Mouse (Mus musculus) MEL-GATA-1-ER (cell line): ENCODE data around the gene Lypd6b.

Experiments used
- DNase-seq: peaks from one replicate; pipeline ENCODE4 v3.0.0-alpha.2; 2012; ENCODE audit warnings: low read depth; ENCODE audit errors: extremely low read depth

Lypd6b gene

DNA sequence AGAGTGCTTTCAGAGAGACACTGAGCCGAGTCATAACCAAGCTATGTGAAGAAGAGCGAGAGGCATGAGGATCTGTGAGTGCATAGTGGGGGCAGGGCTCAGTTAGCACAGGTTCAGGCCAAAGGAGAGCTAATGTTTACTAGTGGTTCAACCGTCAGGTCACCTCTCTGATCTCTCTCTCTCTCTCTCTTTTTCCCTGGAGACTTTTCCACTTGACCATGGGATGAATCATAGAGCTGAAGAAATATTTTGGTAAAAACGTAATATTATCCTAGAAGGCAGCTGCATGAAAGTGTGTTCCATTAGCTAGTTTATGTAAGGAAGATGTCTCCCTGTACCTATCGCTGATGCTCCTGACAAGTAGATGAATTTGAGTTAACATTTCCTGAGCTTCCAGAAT lies 30.6 kb downstream of the Lypd6b start:
- DNase-seq: no peak

DNA sequence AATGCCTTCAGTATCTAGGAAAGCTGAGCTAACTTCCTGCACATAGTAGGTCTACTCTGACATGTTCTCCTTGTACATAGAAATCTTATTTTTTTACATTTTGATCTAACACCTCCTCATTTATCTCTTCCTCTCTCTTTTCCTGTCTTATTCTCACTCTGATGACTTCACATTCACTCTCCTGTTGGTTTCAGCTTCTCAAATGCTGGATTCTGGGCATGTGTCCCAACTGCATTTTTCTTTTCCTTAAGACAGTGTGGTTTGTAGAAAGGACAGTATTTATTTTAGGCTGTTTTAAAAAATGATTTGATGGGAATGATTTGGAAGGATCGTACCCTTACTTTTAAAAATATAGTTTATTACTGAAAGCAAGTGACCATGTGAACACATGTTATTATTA lies 34.8 kb downstream of the Lypd6b start:
- DNase-seq: no peak

GRCm38 (mm10) chr2:49825588-49825987 lies 38.1 kb downstream of the Lypd6b start:
- DNase-seq: no peak

- DNase-seq: no peak
These were observed 40.3 kb downstream of the Lypd6b start for GRCm38 (mm10) chr2:49827756-49828155.

GRCm38 (mm10) chr2:49830369-49830768 lies 42.9 kb downstream of the Lypd6b start:
- DNase-seq: no peak

DNA sequence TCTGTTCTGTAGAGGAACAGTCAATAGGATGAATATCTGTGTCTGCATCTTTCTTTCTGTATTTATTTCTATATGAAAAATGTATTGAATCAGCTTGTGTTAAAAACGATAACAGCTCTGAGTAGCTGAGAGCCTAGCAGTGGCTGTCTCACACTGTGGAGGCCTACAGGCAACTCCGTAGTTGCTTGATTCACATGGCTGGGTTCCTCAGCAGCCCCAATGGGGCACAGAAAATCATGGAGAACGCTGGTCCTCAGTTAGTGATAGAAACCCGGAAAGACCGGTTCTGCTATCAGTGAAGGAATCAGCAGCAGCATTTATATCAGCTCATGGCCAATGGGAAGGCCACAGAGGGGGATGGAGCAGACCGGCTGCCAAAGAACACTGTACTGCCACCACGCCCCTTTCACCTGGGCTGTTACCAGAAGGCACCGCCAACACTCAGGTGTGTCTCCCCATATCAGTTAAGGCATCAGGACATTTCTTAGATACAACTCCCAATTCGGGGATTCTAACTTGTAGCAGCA lies 44.9 kb downstream of the Lypd6b start:
- no peak for DNase-seq

GRCm38 (mm10) chr2:49837454-49838059 lies 50.1 kb downstream of the Lypd6b start:
- DNase-seq: no peak

GRCm38 (mm10) chr2:49838611-49839010 lies 51.1 kb downstream of the Lypd6b start:
- DNase-seq: no peak

DNA sequence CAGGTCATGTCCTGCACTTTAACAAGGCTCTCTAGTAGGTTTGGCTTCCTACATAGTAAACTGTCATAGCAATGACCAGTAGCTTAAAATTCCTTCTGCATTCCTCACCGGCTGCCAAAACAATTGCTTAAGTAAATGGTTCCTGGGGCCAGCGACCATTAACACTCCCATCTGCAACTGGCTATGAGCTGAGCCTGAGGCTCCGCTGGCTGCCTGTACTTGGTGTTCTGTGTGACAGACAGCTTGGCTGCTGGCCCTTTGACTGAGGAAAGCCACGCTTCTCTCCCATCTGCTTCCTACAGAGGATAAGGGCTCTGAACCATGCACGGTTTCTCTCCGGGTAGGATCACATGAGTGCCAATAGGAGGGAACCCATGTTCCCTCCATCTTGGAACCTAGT lies 53.1 kb downstream of the Lypd6b start:
- no peak for DNase-seq

DNA sequence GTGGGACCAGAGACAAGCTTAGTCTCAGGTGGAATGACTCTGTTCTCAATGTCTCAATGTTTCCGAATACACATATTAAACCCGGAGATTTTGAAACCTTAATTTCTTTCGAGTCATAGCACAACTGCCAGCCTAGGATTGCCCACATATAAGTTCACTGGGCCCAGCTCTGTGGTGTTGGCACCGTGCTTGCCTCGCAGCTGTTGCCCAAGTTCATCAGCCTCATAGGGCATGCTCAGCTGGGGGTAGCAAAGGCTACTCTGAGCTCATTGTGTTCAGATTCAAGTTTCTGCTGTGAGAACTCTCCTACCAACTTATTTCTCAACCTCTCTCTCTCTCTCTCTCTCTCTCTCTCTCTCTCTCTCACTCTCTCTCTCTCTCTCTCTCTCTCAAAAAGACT lies 53.6 kb downstream of the Lypd6b start:
- DNase-seq: no peak

- no peak for DNase-seq
These were observed 57.6 kb downstream of the Lypd6b start for GRCm38 (mm10) chr2:49845104-49845503.

GRCm38 (mm10) chr2:49846097-49846496 lies 58.6 kb downstream of the Lypd6b start:
- no peak for DNase-seq

DNA sequence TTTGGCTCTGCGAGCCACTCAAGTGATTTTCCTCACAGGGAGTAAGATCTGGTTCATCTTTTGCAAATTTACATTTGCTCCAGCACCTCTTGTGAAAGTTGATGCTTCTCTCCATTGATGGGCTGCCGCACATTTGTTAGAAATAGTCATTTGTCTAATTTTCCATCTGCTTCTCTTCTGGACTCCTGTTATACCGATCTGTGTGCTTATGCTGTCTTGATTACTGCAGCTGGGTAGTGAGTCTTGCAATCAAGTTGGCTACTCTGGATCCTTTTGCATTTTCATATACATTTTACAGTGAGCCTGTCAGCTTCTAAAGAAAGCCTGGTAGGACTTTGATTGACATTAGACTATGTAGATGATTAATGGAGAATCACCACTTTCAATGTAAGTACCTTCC lies 59.4 kb downstream of the Lypd6b start:
- DNase-seq: no peak

- no peak for DNase-seq
These were observed 60.3 kb downstream of the Lypd6b start for GRCm38 (mm10) chr2:49847831-49848230.

GRCm38 (mm10) chr2:49849771-49850170 lies 62.3 kb downstream of the Lypd6b start:
- no peak for DNase-seq

DNA sequence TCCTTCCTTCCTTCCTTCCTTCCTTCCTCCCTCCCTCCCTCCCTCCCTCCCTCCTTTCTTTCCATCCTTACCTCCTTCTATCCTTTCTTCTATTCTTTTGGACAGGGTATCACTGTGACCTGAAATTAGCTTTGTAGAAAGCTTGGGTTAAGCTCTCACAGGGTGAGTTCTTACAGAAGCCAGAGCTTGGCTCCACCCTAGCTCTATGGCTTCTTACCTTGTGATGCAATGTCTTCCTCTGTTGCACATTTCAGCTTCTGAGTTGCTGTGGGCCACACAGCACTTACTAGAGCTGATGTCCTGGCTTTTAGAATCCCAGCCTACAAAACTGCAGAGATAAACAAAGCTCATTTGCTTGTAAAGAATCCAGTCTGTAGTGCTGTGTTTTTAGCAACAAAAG lies 64.5 kb downstream of the Lypd6b start:
- no peak for DNase-seq

DNA sequence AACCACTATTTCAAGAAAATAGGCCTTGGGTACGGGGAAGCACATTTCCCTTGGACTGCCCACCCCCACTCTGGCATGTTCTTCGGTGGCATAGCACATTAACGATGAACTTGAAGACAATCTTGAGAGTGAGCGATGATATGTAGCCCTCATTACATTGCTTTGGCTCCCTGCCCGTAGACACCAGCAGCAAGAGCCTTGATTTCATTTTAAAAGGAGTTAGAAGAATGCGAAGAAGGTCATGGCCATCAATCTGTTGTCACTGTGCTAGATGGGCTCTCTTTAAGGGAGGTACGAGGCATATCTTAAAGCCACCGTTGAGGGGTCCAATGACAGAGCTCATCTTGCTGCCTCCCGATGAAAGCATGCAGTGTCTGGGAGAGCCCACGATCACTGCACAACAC lies 68.7 kb downstream of the Lypd6b start:
- no peak for DNase-seq

DNA sequence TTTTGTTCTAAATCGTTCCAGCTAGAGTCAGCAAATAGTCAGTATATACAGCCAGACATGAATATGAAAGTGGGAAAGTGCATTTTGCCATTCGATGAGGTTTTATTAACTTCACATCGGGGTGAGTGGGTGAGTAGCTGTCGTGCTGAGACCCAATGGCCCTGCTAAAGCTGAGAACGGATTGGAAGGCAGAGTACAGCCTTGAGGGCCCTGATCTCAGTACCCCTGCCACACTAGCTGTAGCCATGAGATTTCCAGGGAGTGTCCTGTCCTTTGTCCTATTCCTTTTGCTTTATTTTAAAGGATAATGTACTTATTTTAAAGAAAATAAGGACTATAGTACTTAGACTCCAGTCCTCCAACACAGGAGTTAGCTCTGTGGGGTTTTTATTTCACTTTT lies 69.1 kb downstream of the Lypd6b start:
- DNase-seq: no peak

- DNase-seq: no peak
These were observed 72.9 kb downstream of the Lypd6b start for GRCm38 (mm10) chr2:49860219-49860962.

DNA sequence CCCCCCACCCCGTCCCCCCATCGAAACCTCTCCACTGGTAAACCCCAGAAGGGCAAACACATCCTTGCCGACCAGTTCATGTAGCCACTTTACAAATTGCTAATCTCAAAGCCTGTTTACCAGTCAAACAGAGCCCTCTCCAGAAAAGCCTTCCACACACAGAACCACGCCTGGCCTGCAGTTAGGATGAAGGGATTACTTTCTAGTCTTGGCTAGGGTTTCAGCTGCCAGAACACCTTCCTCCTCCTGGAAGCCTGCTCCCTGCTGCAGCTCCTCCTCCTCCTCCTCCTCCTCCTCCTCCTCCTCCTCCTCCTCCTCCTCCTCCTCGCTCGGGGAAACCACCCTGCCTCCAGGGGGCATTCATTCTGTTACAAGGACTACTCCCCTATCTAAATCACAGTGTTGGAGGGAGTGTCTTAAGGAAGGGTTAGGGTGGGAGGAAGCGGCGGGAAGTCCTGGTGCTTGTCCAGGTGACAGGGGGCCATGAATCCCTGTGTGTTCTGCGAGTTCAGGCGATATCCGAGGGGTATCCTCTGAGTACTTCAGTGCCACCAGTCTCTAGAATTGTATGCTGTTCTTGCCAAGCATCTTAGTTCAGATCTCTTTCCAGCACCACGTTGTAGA lies 73.6 kb downstream of the Lypd6b start:
- no peak for DNase-seq

DNA sequence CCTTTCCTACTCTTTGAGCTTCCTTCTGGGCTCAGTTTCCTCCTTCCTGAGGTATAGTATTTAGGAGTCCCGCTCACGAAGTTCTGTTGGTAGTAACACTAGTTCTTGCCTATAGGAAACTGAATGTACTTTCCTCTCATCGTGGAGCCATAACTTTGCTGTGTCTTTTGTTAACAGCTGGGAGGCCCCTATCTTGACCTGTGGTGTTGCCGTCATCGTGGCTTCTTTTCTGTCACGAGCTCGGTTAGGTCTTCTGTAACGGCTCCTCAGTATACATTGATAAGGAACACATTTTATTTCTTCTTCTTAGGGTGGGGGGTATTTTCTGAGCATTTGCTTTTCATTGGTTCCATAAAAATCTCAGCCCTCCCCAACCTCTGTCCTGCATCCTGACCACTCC lies 74.2 kb downstream of the Lypd6b start:
- DNase-seq: no peak

DNA sequence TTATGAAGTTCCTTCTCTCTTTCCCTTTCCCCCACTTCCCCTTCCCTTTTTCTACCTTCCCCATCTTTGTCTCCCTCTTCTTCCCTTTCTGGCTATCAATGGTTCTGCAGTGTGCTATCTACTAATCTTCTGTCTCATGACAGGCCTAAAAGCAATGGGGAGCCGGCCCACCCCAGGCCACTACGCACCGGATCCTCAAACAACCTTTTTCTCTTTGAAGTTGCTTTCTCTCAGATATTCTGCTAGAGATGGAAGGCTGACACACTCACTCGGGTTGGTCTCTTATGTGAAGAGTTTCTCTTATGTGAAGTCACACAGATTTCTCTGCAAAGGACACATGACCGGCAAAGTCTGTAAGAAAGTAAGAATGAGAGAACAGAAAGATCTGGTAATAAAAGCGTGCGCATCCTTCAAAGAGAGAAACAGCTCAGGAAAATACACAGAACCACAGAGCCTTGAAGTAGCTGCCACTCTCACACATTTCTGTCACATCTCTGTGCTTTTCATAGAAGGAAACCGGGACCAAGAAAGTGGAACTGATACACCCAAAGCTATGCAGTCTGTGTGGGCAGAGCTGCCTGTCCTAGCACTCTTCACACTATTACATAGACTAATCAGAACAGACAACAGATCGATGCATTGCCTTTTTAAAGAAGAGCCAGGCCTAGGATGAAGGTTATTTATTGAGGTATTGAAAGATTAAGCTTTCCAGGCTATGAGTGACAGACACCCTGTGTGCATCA lies 80.8 kb downstream of the Lypd6b start:
- peak; percentile 34 for DNase-seq
